Mouse (Mus musculus) liver, postnatal 0 days (tissue): ENCODE results near the gene Grk1.

Experiments
- CTCF ChIP-seq: sonication (generic); IDR thresholded peaks from 2 replicates; pipeline ENCODE4 v1.5.1; 2016; ENCODE audit warnings: antibody characterized with exemption, low read depth
- EP300 ChIP-seq: IDR thresholded peaks from 2 replicates; pipeline ENCODE4 v1.6.1; 2016; ENCODE audit warnings: antibody characterized with exemption, low read depth, mild to moderate bottlenecking

DNA sequence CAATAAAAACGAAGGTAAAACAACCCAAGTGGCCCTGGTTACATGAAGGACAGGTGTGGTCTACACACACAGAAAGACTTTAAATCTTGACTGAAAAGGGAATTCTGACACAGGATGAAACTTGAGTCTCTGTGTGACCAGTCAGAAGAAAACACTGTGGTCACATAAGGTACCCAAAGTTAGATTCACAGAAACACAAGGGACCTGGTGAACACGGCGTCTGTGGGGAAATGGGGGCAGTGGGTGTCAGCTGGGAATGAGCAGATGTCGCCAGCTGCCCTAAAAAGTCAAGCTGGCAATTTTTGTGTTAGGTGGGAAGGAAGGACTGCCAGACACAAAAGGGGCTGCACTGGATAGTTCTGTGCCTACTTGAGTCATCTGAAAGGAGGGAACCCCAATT, 21.9 kb upstream of the Grk1 start:
- no peak for TF ChIP-seq EP300
- TF ChIP-seq CTCF = no peak
